Mouse (Mus musculus) WW6 (cell line): ENCODE results near the gene Gm42906.

Source experiments
- DNase-seq: peaks from one replicate; pipeline ENCODE4 v3.0.0-alpha.2; 2013; ENCODE audit warnings: low read depth, low spot score

Gene Gm42906

DNA sequence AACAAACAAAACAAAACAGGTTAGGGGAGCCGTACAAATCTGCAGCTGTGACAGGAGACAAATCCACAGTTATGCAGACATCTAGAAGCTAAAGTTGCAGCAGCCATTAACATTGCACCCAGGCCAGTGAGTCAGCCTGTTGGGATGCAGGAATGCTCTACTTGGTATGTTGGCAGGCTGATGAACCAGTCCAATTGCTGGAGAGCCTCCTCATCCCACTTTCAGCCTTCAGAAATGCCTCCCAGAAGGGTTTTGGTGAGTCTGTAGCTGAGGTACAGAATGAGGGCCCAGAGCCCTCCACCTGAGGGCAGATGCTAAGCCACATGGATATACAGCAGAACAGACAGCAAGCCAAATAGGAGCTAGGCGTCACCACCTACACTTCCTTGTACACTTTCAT is 358.4 kb downstream of the Gm42906 start:
- DNase-seq = no peak

DNA sequence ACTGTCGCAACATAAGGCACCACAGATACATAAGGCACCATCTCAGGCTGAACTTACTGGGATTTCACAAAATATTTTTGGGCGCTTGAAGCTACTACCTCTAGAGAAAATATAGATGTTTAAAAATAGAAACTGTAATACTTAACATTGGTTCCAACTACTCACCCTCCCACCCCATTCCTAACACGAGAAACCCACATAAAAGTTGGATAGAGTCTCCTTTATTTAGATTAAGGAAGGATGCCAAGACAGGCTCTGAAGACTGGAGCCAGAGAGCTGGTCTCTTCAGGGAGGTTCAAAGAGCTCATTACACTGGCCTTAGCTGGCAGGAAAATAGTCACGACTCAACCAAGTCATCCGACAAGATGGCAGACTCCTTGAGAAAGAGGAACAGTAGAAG is 361.9 kb downstream of the Gm42906 start:
- no peak for DNase-seq

DNA sequence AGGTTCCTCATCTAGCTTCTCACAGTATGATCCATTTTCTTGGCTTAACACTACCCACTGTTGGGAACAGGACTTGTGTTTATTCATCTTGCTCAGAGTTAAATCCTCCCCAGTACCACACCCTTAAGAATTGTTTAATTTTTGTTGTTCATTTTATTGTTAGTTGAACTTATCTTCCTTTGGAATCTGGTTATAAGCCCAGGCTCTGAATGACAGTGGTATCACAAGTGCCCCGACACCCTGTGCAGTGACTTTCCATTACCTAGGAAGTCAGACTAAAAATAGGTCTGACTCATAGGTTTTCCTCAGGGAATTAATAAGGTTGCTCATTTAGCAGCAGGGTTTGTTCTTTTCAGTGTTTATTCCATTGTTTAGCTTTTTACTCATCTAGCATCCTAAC is 362.7 kb downstream of the Gm42906 start:
- no peak for DNase-seq

DNA sequence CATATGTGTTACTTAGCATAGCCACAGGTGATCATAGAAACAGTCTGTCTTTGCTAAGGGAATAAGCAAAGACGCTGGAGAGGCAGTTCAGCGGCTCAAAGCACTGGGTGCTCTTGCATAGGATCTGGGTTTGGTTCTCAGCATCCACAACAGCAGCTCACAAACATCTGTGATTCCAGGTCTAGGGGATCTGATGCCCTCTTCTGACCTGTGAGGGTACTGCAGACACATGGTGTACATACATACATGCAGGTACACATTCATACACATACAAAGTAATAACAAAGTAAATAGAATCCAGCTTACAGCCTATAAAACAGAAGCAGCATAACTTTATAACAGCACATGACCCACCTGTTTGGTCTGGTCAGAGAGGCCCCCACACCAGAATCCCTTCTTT is 366.0 kb downstream of the Gm42906 start:
- DNase-seq = no peak

DNA sequence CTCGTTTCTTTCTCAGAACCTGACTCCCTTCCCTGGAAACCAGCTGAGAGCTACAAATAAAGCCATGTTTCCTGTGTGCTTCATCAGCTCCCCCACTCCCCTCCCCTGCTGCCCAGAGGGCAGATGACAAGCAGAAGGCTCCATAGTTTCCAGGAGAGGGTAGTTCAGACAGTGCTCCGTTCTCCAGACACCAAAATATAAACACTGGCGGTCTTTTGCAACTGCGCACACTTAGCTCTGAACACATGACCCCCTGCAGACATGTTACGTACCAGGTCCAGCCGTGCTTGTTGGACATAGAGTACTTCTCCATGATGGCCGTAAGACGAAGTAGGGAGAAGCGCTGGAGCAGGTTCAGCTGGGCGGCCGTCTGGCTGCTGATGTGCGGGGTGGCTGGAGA is 367.5 kb downstream of the Gm42906 start:
- DNase-seq = no peak

DNA sequence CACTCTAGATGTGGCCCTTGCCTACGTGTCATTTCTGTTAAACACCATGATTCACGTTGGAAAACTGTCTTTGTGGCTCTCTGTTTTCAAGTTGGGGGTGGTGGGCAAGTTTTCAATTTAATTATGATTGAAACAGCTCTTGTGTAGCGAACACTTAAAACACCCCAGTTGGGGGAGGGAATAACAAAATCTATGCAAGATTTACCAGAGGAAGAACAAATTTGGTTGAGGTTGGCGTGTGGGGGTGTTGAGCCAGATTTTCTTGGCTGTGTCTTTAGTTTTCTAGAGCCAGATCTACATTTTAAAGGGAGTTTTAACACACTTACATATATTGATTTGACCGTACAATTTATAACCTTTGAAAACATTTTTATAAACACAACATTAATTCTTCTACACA is 368.2 kb downstream of the Gm42906 start:
- no peak for DNase-seq

DNA sequence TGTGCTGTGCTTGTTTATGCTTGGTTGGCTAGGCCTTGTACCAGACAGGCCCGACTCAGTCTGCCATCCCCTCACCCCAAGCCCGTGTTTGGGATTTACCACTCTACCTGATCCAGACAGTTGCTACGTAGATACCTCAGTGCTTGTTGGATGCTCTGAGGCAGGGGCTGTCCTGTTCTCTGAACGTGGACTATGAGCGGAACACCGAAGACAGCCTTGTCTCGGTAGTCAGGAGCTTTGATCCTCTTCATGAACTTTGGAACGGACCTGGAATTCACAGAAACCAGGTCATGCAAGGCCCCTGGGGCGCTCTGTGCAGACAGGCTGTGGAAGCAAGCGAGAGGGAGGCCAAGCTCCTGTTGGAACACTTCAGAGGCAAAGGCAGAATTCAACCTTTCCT is 368.6 kb downstream of the Gm42906 start:
- DNase-seq = no peak

DNA sequence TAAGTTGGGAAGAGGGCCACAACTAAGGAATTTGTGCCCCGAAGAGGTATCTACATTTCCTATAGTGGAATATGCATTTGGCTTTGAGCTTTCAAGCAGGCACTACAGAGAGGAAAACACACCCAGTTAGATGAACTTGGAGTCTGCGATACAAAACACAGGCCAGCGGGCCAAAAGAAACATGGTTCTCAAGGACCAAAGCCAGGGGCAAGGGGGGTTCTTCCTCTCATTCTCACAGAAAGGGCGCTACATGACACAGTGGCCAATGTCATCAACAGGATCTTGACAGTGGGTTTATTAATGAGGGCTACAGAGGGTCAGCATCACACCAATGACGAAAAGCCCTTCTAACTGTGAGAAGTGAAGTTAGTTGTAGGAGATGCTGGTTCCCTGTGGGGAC is 370.2 kb downstream of the Gm42906 start:
- no peak for DNase-seq

DNA sequence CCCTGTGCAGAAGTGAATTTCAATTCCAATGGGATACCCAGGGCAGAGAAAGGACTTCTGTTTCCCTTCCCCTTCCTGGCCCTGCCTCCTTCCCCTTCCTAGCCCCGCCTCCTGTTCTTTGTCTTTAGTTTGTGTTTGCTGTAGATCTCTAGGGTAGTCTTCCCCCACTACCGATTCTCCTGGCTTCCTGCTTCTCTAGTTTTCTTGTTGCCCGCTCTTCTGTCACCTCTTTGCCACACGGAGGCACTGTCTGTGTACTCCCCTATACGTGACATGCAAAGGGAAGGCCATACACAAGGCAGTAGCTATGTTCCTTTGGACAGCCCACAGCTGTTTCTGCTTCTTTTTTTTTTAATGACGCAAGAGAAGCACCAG is 371.1 kb downstream of the Gm42906 start:
- no peak for DNase-seq

DNA sequence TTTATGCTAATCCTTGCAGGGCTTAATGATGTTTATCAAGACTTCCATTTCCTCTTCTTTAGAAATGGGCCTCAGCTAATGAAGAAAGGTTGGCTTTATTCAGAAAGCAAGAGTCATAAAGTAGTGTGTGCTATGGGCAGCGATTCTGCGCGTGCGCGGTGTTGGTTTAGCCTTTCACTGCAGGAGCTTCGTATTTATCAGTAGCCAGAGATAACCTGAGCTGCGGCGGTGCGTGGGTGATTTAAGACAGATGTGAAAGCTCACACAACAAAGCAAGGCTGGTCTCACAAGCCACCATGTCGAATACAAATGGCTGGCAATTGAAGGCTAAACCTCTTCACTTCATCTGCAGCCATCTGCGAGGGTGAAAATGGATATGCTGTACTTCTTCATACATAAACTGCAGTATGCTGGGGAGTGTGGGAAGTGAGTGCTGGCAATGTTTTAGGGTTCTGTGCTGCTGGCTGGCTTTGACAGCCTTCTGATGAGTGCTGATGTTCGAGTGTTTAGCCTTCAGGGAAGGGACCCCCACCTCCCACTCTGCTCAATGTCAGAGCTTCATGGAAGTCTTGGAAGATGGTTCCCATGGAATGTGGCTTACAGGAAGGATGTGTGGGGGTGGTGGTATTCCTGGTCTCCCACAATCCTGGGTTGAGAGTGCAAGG is 371.6 kb downstream of the Gm42906 start:
- DNase-seq = no peak

DNA sequence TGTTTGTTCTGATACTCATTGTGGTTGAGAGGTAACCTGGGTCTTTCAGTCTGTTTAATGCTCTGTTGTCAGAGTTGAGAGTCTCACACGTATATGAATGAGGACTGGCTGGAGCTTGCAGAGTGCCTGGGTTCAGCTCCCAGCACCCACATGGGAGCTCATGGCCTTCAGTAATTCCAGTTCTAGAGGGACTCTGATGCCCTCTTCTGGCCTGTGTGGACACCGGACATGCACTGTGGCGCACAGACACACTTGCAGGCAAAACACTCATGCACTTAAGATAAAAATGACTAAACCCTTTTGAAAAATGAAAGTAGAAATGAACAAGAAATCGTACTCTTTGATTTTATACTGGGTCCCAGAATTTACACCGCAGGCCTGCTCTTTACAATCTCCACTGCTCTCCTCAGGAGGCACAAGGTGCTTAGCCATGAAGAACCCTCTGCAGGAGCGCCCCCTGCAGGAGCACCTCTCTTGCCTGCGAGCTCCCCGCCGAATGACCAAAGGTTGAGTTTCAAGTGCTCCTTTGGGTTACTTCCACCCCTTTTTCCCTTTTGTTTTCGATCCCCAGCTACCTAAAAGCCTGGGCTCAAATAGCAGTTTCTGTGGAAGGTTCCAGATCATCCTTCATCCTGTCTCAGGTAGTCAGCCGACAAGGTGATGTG is 372.4 kb downstream of the Gm42906 start:
- DNase-seq = no peak

DNA sequence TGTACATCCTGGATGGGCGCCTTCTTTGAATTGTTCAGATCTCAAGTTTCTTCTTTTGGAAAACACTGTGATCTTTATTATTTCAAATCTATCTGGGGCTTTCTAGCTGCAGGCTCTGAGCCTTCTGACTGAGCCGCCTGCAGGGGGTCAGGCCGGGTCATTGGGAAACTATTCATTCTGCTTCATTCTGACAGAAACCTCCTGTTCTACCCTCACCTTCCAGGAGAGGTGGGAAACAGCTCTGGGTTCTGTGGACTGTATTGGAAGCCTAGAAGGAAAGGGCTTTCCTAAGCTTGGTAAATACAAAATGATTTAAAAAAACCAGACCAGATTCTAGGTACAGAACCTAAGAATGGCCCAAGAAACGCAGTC is 373.2 kb downstream of the Gm42906 start:
- DNase-seq = no peak

DNA sequence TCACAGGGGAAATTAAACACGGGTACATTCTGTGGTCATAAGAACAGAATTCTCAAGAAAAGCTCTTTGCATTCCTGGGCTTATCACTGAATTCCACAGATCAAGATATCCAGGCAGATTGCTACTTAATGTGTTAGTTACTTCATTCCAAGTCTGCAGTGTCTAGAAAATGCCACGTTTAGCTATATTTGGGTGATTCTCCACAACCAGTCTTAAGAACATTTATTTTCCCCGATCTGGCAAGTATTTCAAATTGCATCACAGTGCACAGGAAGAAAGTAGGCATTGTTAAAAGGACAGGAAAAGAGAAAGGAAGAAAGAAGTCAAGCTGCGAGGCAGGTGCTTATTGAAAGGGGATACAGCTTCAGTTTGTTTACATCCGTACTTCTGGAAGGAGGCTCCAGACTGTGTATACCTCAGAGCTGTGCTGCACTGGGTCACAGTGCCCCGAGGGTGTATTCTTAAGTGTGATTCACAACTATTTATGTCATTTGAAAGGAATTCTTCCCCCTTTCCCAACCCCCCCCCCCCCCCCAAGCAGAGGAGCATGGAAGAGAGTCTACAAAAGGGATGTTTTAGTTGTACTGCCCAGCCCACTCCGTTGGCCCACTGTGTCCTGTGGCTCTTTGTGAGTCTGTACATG is 373.7 kb downstream of the Gm42906 start:
- no peak for DNase-seq

DNA sequence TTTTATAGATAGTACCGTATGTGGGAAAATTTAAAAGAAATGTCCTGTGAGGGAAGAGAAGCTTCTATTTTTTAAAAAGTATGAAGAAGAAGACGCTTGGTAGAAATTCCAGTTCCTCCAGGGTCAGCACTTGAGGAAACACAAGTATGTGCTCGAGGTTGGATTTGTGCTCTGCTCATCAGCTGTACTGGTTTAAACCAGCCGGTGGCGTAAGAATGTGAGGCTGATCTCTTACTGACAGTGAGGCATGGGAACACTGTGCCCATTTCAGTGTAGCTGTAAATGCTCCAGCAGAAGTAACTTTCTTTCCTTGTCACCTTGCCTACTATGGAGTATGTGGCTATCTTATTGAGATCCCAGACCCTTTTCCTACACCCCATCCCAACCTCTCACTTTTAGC is 374.8 kb downstream of the Gm42906 start:
- DNase-seq = no peak

DNA sequence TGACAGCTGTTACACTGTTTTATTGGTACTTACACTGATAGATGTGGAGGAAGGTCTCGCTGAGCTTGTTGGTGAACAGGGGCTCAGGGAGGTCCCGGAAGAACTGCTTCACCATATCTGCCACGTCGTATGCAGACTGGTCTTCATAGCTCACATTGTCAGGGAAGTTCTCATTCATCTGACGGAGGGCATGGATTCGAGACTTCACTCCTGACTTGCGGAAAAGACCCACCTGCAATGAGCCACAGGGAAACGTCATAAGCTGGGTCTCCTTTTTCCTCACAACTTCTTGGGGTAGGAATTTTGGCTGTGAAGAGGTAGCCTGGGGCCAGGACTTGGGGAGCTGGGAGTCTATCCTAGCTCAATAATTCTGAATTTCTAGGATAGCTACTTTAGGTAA is 375.6 kb downstream of the Gm42906 start:
- DNase-seq = no peak

DNA sequence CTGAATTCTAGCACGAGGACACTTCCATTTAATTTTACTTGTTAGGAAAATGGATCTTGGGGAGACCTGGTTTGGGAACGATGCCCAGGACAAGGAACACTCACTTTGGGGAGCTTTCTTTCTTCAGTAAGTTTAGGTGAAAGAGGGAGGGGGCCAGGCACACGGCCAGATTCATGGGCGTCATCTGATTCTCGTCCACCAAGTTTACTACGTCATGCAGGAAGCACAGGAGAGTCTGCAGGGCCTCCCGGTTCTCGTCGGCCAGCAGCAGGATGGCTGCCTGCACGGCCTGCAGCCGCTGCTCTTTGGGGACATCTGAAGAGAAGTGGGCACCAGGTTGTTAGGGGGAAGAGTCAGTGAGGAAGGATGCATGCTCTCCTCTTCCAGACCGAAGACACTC is 380.5 kb downstream of the Gm42906 start:
- no peak for DNase-seq

DNA sequence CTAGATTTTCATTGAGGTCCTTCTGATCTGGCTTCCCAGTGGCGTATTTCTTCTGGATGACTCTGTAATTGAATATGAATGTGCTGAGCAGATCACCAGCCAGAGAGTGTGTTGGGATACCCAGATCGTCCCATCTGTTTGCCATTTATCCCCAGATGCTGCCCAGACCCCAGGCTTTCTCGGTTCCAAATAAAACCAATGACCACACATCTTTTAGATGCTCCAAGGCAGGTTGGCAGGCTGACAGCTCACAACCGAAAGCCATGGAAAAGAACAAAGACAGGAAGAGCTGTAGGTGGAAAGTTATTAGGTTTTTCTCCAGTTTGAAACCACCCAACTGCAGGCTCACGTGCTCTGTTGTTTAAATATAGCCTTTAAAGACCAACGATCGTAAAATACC is 381.0 kb downstream of the Gm42906 start:
- no peak for DNase-seq

DNA sequence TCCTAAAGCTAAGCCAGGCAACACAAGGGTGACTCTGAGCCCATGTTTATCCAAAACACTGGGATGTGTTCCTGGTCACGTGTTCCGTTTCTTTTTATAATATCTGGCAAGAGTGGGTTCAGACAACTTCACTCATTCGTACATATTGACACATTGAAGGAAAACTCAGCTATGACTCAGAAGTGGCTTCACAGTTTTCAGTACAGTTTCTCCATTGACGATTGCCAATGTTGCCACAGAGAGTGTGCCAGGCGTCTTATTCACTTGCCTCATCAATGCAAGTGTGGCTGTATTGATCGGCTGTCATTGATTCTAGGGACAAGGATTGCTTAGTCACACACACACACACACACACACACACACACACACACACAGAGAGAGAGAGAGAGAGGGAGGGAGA is 381.8 kb downstream of the Gm42906 start:
- DNase-seq = no peak

DNA sequence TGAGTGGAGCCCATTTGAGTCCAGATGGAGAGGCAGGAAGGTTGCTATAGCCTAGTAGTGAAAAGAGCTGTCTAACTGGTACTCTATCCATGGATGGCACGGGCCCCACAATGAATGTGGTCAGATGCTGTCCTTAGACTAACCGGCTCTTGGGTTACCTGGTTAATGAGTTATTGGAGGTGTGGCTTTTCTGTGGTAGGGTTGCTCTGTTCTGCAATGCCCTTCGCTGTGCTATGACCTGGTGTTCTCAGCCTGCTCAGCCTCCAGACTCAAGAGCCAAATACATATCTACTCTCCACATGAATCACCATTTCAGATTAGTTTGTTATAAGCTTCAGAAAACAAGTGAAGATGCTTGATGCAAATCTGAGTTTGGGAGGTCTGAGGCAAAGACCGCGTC is 385.1 kb downstream of the Gm42906 start:
- DNase-seq = no peak

DNA sequence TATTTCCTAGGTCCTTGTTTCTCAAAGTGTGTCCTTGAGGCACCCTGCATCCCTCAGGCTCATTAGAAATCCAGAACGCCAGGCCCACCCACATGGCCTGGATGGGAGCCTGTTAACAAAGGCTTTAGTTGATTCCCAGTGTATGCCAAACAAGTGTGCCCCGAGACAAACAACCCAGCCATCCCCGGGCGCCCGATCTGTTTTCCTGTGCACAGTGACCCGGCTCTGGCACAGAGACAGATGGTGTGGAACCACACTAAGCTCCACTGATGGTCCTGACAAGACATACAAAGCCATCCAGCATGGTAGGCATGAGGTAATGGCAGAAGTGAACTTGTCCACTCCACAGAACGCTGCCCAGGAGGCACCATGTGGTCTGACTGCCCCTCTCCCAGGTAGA is 390.1 kb downstream of the Gm42906 start:
- DNase-seq = no peak

DNA sequence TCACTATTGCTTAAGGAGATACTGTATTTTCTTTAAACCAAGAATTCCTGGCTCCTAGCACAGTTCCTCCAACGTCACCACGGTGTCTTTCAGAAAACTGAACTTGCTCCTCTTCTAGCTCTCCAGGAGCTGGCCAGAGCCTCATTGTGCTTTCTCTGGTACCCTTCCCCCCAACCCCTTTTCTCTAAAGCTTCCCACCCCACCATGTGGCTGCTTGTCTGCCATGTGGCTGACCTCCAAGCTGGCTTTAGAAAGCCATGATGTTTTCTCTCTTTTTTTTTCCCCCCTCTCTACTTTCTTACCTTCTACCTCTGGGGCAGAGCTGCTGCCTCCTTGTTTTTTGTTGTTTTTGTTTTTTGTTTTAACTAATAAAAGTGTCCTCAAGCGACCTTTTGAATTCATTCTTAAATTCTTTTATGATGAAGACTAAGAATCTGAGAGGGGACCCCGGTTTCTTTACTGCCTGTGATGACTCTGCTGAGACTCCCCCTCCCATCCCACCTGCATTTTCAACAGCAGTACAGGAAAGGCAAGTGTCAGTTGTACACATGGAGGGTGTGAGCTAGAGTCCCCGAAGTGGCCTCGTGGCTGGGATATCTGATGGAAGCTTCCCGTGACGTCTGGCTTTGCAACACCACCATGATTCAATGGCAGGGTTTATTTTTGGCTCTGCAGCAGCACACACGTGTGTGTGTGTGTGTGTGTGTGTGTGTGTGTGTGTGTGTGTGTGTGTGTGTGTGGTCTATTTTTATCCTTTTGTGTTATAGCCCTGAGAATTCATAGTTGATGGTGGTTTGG is 393.0 kb downstream of the Gm42906 start:
- DNase-seq = no peak

DNA sequence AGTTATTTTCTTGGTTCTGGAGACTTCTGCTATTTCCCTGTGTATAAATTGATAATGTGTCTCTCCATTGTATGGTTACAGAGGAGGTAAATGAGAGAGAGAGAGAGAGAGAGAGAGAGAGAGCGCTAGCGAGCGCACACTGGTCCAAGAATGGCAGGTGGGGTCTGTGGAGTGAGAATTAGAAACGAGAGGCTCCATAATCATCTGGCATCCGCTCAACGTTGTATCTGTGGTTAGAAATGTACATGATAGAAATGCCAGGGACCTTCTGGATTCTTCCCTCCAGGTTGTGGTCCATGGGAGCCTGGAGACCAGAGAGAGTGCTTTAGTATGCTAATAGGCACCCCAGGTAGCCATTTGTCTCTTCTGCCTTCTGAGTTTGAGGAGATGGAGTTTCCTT is 399.1 kb downstream of the Gm42906 start:
- no peak for DNase-seq

DNA sequence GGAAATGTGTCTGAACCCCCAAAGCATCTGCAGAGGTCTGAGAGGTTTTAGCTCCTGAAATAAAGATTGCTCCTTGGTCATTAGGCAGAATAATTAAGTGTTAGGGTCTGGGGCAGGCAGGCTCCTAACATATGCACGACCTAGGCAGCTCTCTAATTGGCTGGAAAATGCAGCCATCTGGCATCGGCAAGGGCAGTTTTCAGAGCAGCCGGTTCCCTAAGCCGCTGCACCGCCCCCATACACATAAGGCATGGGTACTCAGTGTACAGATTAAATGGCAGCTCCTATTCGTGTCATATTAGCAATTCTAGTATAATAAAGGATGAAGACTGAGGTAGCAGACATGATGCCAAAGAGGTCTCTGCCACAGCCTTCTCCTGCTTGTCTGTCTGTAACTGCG is 400.8 kb downstream of the Gm42906 start:
- DNase-seq = no peak
